Mouse (Mus musculus): ENCODE measurements around the gene 2200002J24Rik. TPM values are rescaled to one million over a fixed set of nuclear protein-coding genes. Genes with fewer than 3 reads are reported as not detected.
"Not testable (repeated sequence)": the region's sequence is repeated elsewhere in the genome, so short reads cannot be mapped to it uniquely, and the experiment has no call there.

Gene 2200002J24Rik
- total RNA-seq, 1 experiment from 2014 or later: not detected

DNA sequence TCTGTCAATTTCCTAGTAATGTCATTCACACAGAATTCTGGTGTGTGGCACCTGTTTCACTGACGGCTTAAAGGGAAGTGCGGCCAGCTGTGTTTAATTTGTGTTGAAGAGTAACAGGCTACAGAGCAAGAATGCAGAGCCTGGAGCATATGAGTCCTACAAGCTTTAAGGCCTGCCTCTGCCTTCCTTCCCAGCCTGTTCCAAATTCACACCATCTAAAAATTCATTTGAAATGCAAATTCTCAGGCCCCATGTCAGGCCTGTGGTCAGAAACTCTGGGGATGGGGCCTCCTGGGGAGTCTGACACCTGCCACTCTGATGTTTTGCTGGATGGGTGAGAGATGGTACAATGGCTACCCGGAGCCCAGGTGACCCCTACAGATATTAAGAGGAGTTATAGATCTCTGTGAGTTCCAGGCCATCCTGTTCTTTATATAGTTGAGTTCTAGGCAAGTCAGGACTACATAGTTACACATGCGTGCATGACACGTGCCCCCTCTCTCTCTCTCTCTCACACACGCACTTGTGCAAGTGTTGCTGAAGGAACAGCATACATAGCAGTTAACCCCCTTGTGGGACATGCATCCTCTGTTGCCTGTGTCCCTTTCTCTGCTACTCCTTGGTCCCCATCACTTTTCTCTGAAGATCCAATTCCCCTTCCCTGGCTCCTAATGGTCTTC lies 24.7 kb downstream of the 2200002J24Rik start:
- ATAC-seq (ENCODE audit: extremely low read depth, insufficient number of reproducible peaks, low FRiP score, poor library complexity, severe bottlenecking): no peak

DNA sequence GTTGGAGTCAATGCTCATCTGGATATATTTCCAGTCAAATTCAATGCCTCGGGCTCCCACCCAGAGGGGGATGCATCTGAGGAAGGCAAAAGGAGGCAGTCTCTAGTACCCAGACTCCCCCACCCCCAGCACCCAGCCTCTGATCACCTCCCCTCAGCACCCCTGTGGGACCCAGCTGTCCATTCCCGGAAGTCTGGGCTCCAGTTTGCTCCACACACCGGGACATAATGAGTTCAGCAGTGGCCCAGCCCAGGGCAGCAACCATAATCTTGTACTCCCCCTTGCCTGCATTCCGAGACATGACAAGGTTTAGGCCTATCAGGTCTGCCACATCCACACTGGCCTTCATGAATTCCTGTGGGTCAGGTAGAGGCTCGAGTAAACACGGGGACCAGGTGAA lies 29.5 kb downstream of the 2200002J24Rik start:
- ATAC-seq (ENCODE audit: extremely low read depth, insufficient number of reproducible peaks, low FRiP score, poor library complexity, severe bottlenecking): no peak

- no peak for ATAC-seq (ENCODE audit: extremely low read depth, insufficient number of reproducible peaks, low FRiP score, poor library complexity, severe bottlenecking)
These were observed 30.1 kb downstream of the 2200002J24Rik start for GRCm38 (mm10) chr7:30728739-30729395.

- ATAC-seq (ENCODE audit: extremely low read depth, insufficient number of reproducible peaks, low FRiP score, poor library complexity, severe bottlenecking): peak; percentile 85
These were observed 30.8 kb downstream of the 2200002J24Rik start, which contains the start of gene Tmem147 for GRCm38 (mm10) chr7:30729396-30730063. Tmem147 (minus strand) TSS chr7:30729540.

DNA sequence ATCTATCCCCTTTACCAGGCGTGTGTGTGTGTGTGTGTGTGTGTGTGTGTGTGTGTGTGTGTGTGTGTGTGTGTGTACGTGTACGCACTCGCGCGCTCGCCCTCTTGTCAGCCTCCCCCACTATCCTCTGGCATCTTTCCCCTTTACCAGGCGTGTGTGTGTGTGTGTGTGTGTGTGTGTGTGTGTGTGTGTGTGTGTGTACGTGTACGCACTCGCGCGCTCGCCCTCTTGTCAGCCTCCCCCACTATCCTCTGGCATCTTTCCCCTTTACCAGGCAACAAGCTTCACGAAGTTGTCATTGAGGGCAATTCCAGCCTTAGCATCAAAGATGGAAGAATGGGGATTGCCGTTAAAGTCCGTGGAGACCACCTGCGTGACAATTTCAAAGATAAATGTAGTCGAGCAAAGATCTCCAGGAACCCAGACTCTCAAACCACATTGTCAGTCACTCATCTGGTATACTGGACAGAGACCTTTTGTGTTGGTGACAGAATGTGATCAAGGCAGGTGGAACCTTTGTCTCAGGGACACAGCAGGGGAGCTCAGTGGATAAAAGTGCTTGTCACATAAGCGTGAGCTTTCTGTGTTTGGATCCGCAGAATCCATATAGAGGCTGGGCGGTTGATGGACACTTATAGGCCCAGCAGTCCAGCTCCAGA lies 31.5 kb downstream of the 2200002J24Rik start:
- not testable (repeated sequence) for ATAC-seq (ENCODE audit: extremely low read depth, insufficient number of reproducible peaks, low FRiP score, poor library complexity, severe bottlenecking)

DNA sequence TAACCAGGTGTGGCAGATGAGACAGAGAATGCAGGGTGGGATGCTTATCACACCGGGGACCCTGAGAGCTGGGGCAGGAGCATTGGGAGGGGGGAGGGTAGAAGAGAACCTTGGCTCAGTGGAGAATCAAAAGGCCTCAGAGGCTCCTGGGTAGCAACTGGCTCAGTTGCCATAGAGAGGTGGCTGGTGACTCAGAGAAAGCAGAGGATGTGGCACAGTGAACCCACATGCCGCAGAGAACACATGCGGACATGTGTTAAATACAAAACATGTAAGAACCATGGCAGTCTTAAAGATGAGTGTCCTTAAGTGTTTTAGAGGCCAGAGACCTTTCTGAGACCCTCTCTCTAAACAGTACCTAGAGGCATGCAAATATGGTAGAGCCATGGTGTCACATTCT lies 37.5 kb downstream of the 2200002J24Rik start:
- ATAC-seq (ENCODE audit: extremely low read depth, insufficient number of reproducible peaks, low FRiP score, poor library complexity, severe bottlenecking): no peak

DNA sequence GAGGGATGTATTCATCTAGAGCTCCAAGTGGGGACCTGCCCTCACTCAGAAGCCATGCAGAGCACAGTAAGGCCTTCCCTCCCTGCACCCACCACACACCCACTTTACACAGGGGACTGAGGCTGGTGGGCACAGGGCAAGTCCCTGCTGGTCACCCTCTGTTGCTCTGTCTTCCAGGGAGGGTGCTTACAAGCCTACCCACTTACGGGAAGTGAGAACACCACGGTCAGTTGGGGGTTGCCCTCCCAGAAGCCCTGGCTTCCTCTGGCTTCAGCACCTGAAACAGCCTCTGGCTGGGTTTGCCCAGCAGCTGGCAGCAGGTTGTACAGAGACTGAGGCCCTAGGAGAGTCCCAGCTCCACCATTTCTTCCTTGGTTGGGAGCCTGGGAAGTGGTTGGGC lies 43.8 kb downstream of the 2200002J24Rik start:
- peak; percentile 42; the same call in 1 of the 2 replicates for ATAC-seq (ENCODE audit: extremely low read depth, insufficient number of reproducible peaks, low FRiP score, poor library complexity, severe bottlenecking)

DNA sequence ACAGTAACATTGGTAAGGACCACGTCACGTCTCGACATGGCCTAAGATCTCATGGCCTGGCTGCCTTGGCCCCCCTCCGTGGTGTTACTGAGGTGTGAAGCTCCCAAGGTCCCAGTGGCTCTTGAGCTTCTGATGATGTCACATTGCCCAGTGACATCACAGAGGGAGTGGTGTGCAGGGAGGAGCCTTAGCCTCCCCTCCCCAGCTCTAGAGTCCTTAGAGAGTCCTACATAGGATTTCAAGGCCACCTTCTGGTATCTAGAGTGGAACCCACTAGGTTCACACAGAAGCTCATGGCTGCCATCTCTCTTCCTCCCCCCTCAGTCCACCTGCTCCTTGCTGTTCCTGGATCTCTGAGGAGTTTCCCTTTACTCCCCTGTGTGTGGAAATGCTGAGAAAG lies 44.9 kb downstream of the 2200002J24Rik start, which contains the start of gene Gapdhs:
TSS of gene Gapdhs (minus strand) at position 65 of the 400 bp plus-strand sequence.
- not testable (repeated sequence) for ATAC-seq (ENCODE audit: extremely low read depth, insufficient number of reproducible peaks, low FRiP score, poor library complexity, severe bottlenecking)

DNA sequence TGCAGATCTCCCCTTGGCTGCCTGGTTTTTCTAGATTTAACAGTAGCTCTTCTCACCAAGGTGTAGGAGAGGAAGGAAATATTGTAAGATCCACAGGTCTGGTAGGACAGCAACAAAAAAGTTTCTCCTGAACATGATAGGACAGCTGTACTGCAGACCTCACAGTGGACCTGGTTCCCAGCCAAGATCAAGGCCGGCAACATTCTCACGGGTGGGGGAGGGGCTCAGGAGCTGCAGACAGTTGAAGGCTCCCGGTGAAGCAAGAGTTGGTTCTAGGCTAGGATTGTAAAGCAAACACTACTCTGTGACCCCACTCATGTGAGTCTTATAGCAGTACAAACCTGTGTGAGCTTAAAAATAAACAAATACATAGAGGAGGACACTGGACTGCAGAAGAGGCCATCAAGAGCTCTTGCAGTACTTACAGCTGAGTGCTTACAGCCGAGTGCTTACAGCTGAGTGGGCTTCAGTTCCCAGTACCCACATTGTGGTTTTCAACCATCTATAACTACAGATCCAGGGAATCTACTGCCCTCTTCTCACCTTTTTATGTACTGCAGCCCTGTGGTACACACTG lies 45.4 kb downstream of the 2200002J24Rik start:
- ATAC-seq (ENCODE audit: extremely low read depth, insufficient number of reproducible peaks, low FRiP score, poor library complexity, severe bottlenecking): no peak

DNA sequence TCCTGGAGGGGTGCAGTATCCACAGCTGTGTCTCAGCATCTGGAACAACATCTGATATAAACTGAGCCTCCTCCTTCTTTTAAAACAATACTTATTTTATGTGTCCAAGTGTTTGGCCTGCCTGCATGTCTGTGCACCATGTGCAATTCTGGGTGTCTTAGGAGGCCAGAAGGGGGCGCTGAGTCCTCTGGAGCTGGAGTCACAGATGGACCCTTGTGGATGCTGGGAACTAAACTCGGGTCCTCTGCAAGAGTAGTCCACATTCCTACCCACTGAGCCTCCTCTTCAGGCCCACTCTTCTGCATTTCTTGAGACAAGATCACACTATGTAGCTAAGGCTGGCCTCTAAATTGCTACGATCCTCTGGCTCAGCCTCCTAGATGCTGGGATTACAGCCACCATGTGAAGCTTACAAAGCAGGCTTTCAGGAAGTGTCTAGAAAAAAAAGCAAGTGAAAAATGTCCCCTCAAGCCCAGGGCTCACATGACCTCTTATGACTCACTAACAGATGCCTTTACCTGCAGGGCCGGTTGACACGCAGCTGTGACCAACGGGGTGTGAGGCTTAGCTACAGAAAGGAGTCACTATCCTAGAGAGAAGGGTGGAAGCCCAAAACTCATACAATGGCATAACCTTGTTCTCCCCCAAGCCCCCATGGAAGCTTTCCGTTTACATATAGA lies 48.9 kb downstream of the 2200002J24Rik start:
- no peak for ATAC-seq (ENCODE audit: extremely low read depth, insufficient number of reproducible peaks, low FRiP score, poor library complexity, severe bottlenecking)

Other genes starting within 250 kb of the 2200002J24Rik start
- not detected in 2 replicates for gene Kirrel2, start 241.2 kb upstream of the 2200002J24Rik start, total RNA-seq (2017)
- gene Nphs1, start 240.6 kb upstream of the 2200002J24Rik start, total RNA-seq (2017): not detected in 2 replicates
- gene Prodh2, start 205.3 kb upstream of the 2200002J24Rik start, total RNA-seq (2017): not detected in 2 replicates
- 0.70 and 7.5 TPM in 2 replicates for gene Arhgap33, start 163.9 kb upstream of the 2200002J24Rik start, total RNA-seq (2017)
- 3.7 and 5.3 TPM in 2 replicates for gene Hspb6, start 146.7 kb upstream of the 2200002J24Rik start, total RNA-seq (2017)
- gene Proser3, start 146.6 kb upstream of the 2200002J24Rik start, total RNA-seq (2017): 6.8 and 7.8 TPM in 2 replicates
- gene Lin37, start 139.1 kb upstream of the 2200002J24Rik start, total RNA-seq (2017): 22.0 and 41.4 TPM in 2 replicates
- gene U2af1l4, start 135.6 kb upstream of the 2200002J24Rik start, total RNA-seq (2017): 67.3 and 69.4 TPM in 2 replicates
- gene Gm49396, start 135.6 kb upstream of the 2200002J24Rik start, total RNA-seq (2017): 20.0 and 20.3 TPM in 2 replicates
- gene Psenen, start 135.3 kb upstream of the 2200002J24Rik start, total RNA-seq (2017): 166 and 194 TPM in 2 replicates
- not detected in 2 replicates for gene Igflr1, start 133.5 kb upstream of the 2200002J24Rik start, total RNA-seq (2017)
- gene Kmt2b, start 110.2 kb upstream of the 2200002J24Rik start, total RNA-seq (2017): 36.5 and 64.7 TPM in 2 replicates
- 3.0 and 3.3 TPM in 2 replicates for gene Zbtb32, start 100.0 kb upstream of the 2200002J24Rik start, total RNA-seq (2017)
- gene Upk1a, start 86.1 kb upstream of the 2200002J24Rik start, total RNA-seq (2017): 0.49 TPM in 1 of 2 replicates, not detected in the other
- gene Cox6b1, start 72.8 kb upstream of the 2200002J24Rik start, total RNA-seq (2017): 190 and 241 TPM in 2 replicates
- gene Etv2, start 63.1 kb upstream of the 2200002J24Rik start, total RNA-seq (2017): not detected in 2 replicates
- 60.7 and 77.3 TPM in 2 replicates for gene Rbm42, start 48.6 kb upstream of the 2200002J24Rik start, total RNA-seq (2017)
- gene Haus5, start 33.9 kb upstream of the 2200002J24Rik start, total RNA-seq (2017): 22.8 and 29.9 TPM in 2 replicates
- not detected in 2 replicates for gene Pmis2, start 27.3 kb upstream of the 2200002J24Rik start, total RNA-seq (2017)
- 0.58 TPM in 1 of 2 replicates, not detected in the other for gene Atp4a, start 13.3 kb downstream of the 2200002J24Rik start, total RNA-seq (2017)
- gene Tmem147, start 30.6 kb downstream of the 2200002J24Rik start, total RNA-seq (2017): 8.3 and 15.1 TPM in 2 replicates
- gene Gapdhs, start 44.8 kb downstream of the 2200002J24Rik start, total RNA-seq (2017): not detected in 2 replicates
- gene Sbsn, start 52.5 kb downstream of the 2200002J24Rik start, total RNA-seq (2017): 2.0 and 5.8 TPM in 2 replicates
- not detected in 2 replicates for gene Dmkn, start 64.8 kb downstream of the 2200002J24Rik start, total RNA-seq (2017)
- not detected in 2 replicates for gene Krtdap, start 89.0 kb downstream of the 2200002J24Rik start, total RNA-seq (2017)
- gene Ffar2, start 124.8 kb downstream of the 2200002J24Rik start, total RNA-seq (2017): 0.35 and 0.37 TPM in 2 replicates
- gene Ffar3, start 157.3 kb downstream of the 2200002J24Rik start, total RNA-seq (2017): 0.70 and 0.98 TPM in 2 replicates
- gene Ffar1, start 162.6 kb downstream of the 2200002J24Rik start, total RNA-seq (2017): 25.6 and 25.8 TPM in 2 replicates
- 493 and 656 TPM in 2 replicates for gene Cd22, start 181.4 kb downstream of the 2200002J24Rik start, total RNA-seq (2017)
- gene Mag, start 215.9 kb downstream of the 2200002J24Rik start, total RNA-seq (2017): 0.49 and 0.70 TPM in 2 replicates
- not detected in 2 replicates for gene Hamp2, start 225.8 kb downstream of the 2200002J24Rik start, total RNA-seq (2017)
- not detected in 2 replicates for gene Hamp, start 245.1 kb downstream of the 2200002J24Rik start, total RNA-seq (2017)

All from neutrophil, adult 5-6 weeks (primary cell).